Mouse (Mus musculus) stomach, embryonic 14.5 days (tissue): ENCODE results near the gene Susd6. TPM values are rescaled to one million over a fixed set of nuclear protein-coding genes. Genes with fewer than 3 reads are reported as not detected.
"Not testable (repeated sequence)": the region's sequence is repeated elsewhere in the genome, so short reads cannot be mapped to it uniquely, and the experiment has no call there.

ENCODE experiments used
- ATAC-seq: fragments of 200-750 bp; cut with Nextera tagmentation; 2 replicates; pipeline ENCODE4 v1.8.0; 2017; ENCODE audit warnings: low read depth, moderate TSS enrichment; ENCODE audit not compliant: insufficient number of reproducible peaks, insufficient read depth, low FRiP score
- H3K27ac ChIP-seq: fragments of 300-500 bp; sonication (generic); 2 replicates; pipeline ENCODE4 v1.5.1; 2014; ENCODE audit warnings: mild to moderate bottlenecking, low read length, moderate library complexity, mixed read lengths
- H3K27me3 ChIP-seq: fragments of 300-500 bp; sonication (generic); 2 replicates; pipeline ENCODE4 v1.6.1; 2014; ENCODE audit warnings: low read length, control low read depth, mixed read lengths; ENCODE audit not compliant: control insufficient read depth, insufficient read depth
- H3K36me3 ChIP-seq: fragments of 300-500 bp; sonication (generic); 2 replicates; pipeline ENCODE4 v1.6.1; 2014; ENCODE audit warnings: mild to moderate bottlenecking, control low read depth, low read length, moderate library complexity, mixed read lengths; ENCODE audit not compliant: control insufficient read depth, insufficient read depth
- H3K4me1 ChIP-seq: fragments of 300-500 bp; sonication (generic); 2 replicates; pipeline ENCODE4 v1.6.1; 2014; ENCODE audit warnings: low read length, control low read depth, mixed read lengths; ENCODE audit not compliant: control insufficient read depth, insufficient read depth
- H3K4me2 ChIP-seq: fragments of 300-500 bp; sonication (generic); replicated peaks from 2 replicates; pipeline ENCODE4 v1.6.1; 2014; ENCODE audit warnings: low read depth, low read length, control low read depth
- H3K4me3 ChIP-seq: fragments of 300-500 bp; sonication (generic); 2 replicates; pipeline ENCODE4 v1.5.1; 2014; ENCODE audit warnings: low read depth, low read length, control low read depth
- H3K9ac ChIP-seq: fragments of 300-500 bp; sonication (generic); replicated peaks from 2 replicates; pipeline ENCODE4 v1.6.1; 2014; ENCODE audit warnings: low read depth, mild to moderate bottlenecking, control low read depth, low read length, moderate library complexity, mixed read lengths
- H3K9me3 ChIP-seq: fragments of 300-500 bp; sonication (generic); 2 replicates; pipeline ENCODE4 v1.6.1; 2016; ENCODE audit warnings: low read depth, low read length, control low read depth; ENCODE audit not compliant: control insufficient read depth
- WGBS: fragments of 180-500 bp; shearing (Covaris S2); extraction: QIAGEN DNeasy Blood & Tissue Kit; methylation state at CpG from one replicate; pipeline ENCODE4 v1.1.7; 2014; 5-methylcytosine and 5-hydroxymethylcytosine counted together
- polyA plus RNA-seq: library from polyadenylated mRNA; unstranded; fragments of >200 nt; fragmentation: Nextera tagmentation; extraction: Ambion mirVana; gene quantifications from 2 replicates; pipeline ENCODE4 v1.2.1, GENCODE M21; 2014

The Susd6 gene
- polyA plus RNA-seq, 1 experiment from 2014 or later = 20.8 TPM

- Histone ChIP-seq H3K9me3 (no peaks in the 10 kb centered on the region), H3K36me3 (no peaks in the 10 kb centered on the region), H3K9ac (no peak overlapping the region), H3K27ac (no peak overlapping the region), H3K4me2 (no peak overlapping the region), H3K27me3 (no peaks in the 10 kb centered on the region), H3K4me3 (no peak overlapping the region), H3K4me1 (peaks cover 31% of the 10 kb centered on the region)
- 80% methylated on average over 2 of the region's 2 CpGs for WGBS
- ATAC-seq = no peak
Observed at GRCm38 (mm10) chr12:80813456-80813855, 23.1 kb downstream of the Susd6 start.

- WGBS = 90% methylated on average over 4 of the region's 4 CpGs
- peaks cover 33% of the 10 kb centered on the region for H3K4me1 ChIP-seq
Observed at GRCm38 (mm10) chr12:80813872-80814271, 23.6 kb downstream of the Susd6 start.

GRCm38 (mm10) chr12:80814529-80814928 is 24.2 kb downstream of the Susd6 start:
- H3K27me3 ChIP-seq = no peaks in the 10 kb centered on the region
- no peak for ATAC-seq
- H3K36me3 ChIP-seq = no peaks in the 10 kb centered on the region
- no peak overlapping the region for H3K9ac ChIP-seq
- 54% methylated on average over 3 of the region's 3 CpGs for WGBS
- H3K9me3 ChIP-seq = no peaks in the 10 kb centered on the region
- no peak overlapping the region for H3K4me3 ChIP-seq
- H3K4me1 ChIP-seq = peaks cover 33% of the 10 kb centered on the region
- no peak overlapping the region for H3K27ac ChIP-seq
- no peak overlapping the region for H3K4me2 ChIP-seq

More at GRCm38 (mm10) chr12:80813872-80814271, 23.6 kb downstream of the Susd6 start:
- Histone ChIP-seq H3K27ac (no peak overlapping the region), H3K9ac (no peak overlapping the region), H3K27me3 (no peaks in the 10 kb centered on the region), H3K4me3 (no peak overlapping the region), H3K9me3 (no peaks in the 10 kb centered on the region), H3K4me2 (no peak overlapping the region), H3K36me3 (no peaks in the 10 kb centered on the region)
- no peak for ATAC-seq

- Histone ChIP-seq H3K36me3 (no peaks in the 10 kb centered on the region), H3K4me2 (no peak overlapping the region), H3K4me1 (peaks cover 33% of the 10 kb centered on the region), H3K27ac (no peak overlapping the region), H3K4me3 (no peak overlapping the region), H3K27me3 (no peaks in the 10 kb centered on the region), H3K9me3 (no peaks in the 10 kb centered on the region), H3K9ac (no peak overlapping the region)
- ATAC-seq = no peak
- 30% methylated on average over 1 of the region's 1 CpGs for WGBS
Observed at GRCm38 (mm10) chr12:80815298-80815697, 25.0 kb downstream of the Susd6 start.

GRCm38 (mm10) chr12:80815893-80816292 is 25.6 kb downstream of the Susd6 start:
- Histone ChIP-seq H3K27me3 (no peaks in the 10 kb centered on the region), H3K9me3 (no peaks in the 10 kb centered on the region), H3K36me3 (no peaks in the 10 kb centered on the region), H3K27ac (no peak overlapping the region), H3K4me1 (peaks cover 33% of the 10 kb centered on the region), H3K9ac (no peak overlapping the region), H3K4me2 (no peak overlapping the region), H3K4me3 (no peak overlapping the region)
- ATAC-seq = no peak
- 59% methylated on average over 3 of the region's 3 CpGs for WGBS

- Histone ChIP-seq H3K4me1 (peaks cover 33% of the 10 kb centered on the region), H3K27ac (peak overlapping the region; percentile 48; the same call in 1 of the 2 replicates), H3K36me3 (no peaks in the 10 kb centered on the region), H3K9ac (no peak overlapping the region), H3K4me3 (no peak overlapping the region), H3K27me3 (no peaks in the 10 kb centered on the region), H3K4me2 (no peak overlapping the region), H3K9me3 (no peaks in the 10 kb centered on the region)
- 63% methylated on average over 1 of the region's 1 CpGs for WGBS
- ATAC-seq = no peak
Observed at GRCm38 (mm10) chr12:80816380-80817086, 26.2 kb downstream of the Susd6 start.

GRCm38 (mm10) chr12:80817697-80818235 is 27.5 kb downstream of the Susd6 start:
- no peak for ATAC-seq
- no peak overlapping the region for H3K9ac ChIP-seq
- no peak overlapping the region for H3K27ac ChIP-seq
- H3K9me3 ChIP-seq = no peaks in the 10 kb centered on the region
- H3K27me3 ChIP-seq = no peaks in the 10 kb centered on the region
- H3K36me3 ChIP-seq = no peaks in the 10 kb centered on the region
- H3K4me1 ChIP-seq = peaks cover 26% of the 10 kb centered on the region
- no peak overlapping the region for H3K4me3 ChIP-seq
- no peak overlapping the region for H3K4me2 ChIP-seq

GRCm38 (mm10) chr12:80819020-80819419 is 28.7 kb downstream of the Susd6 start:
- H3K4me1 ChIP-seq = peaks cover 26% of the 10 kb centered on the region
- not testable (repeated sequence) for ATAC-seq

More at GRCm38 (mm10) chr12:80819020-80819419, 28.7 kb downstream of the Susd6 start:
- not testable (repeated sequence) for H3K27me3 ChIP-seq, H3K4me2 ChIP-seq, H3K9me3 ChIP-seq, H3K9ac ChIP-seq, H3K36me3 ChIP-seq, H3K4me3 ChIP-seq
- 0 out of 2 replicates have a peak overlapping the region, but pooled peaks have one; percentile 55 for H3K27ac ChIP-seq
- 16% methylated on average over 2 of the region's 2 CpGs for WGBS
